Mouse (Mus musculus) erythroid progenitor cell, adult 5-6 weeks (primary cell): ENCODE measurements around the gene Kazn. TPM values are rescaled to one million over a fixed set of nuclear protein-coding genes. Genes with fewer than 3 reads are reported as not detected.

Experiments used
- ATAC-seq: replicated peaks from 2 replicates; pipeline ENCODE4 v1.8.0; 2016; ENCODE audit warnings: moderate number of reproducible peaks, mild to moderate bottlenecking, moderate TSS enrichment, inconsistent platforms; ENCODE audit not compliant: poor library complexity, low FRiP score, severe bottlenecking
- total RNA-seq, 2 experiments: library from RNA; stranded (forward) in 1 of 2; stranded (reverse) in 1 of 2; fragments of 150-400 nt in 1 of 2; fragments of 186-747, 209-891 nt in 1 of 2; gene quantifications; 2 replicates each; pipeline versions ENCODE4 v1.2.3 to v1.2.4; 2015 to 2017; ENCODE audit warnings: low replicate concordance in 2 of 2

Gene Kazn
- total RNA-seq, 2 experiments from 2014 or later = not detected

DNA sequence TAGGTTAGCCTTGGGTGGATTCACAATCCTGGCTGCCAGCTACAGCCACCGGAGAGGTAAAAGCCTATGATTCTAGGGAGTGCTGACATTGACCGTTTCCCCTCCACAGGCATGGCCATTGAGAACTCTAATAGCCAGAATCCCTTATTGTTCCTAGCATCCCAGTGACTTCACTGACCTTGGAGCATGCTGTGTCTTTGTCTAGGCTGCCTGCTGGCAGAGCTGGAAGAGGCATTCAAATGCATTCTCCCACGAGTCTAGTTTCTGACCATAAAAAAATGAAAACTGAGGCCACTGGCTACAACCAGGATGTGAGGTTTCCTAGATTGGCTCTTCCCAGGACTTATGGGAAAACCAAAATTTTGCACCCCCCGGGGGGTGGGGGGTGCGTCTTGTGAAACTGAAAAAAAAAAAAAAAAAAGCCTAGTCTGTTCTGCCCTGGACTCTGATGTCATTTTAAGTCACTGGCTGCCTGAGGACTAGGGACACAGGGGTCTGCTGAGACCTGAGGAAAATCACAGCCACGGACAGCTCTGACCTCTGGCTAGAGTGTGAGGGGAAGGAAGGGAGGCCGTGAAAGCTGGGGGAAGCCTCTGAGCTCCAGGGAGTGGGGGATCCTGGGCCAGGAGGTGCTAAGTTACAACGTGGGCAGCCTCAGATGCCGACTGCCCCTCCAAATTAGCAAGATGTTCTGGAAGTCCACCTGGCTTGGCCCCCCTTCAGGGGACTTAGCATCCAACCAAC lies 100.7 kb downstream of the Kazn start:
- ATAC-seq = no peak

DNA sequence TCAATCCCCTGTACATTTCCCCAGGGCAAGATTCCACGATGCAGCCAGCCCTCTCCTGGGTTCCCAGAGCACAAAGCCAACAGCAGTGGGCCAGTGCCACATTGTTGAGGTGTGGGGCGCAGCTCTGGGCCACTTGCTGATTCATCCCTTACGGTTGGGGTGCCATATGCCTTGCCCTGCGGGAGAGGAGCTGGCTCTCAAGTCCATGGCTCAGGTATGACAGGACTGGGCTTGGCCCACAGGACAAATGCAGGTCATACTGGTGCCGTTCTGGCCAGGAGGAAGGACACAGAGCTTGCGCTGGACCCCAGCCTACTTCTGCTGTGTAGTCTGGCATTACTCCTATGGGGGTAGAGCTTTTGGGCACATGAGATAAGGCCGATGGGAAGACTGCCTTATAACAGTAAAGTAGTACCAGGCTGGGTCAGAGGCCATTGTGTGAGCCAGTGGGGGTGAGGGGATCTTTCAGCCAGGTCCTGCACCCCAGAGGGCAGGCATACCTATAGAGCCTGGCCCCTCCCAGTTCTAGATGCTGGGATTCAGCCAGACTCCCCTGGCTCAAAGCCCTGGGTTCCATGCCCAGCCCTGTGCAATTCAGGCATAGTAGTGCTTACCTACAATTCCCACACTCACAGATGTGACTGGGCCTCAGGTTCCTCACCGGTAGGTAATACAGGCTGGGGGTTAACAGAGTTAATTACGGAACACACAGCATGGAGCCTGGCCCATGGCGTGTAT lies 102.3 kb downstream of the Kazn start:
- ATAC-seq = no peak

DNA sequence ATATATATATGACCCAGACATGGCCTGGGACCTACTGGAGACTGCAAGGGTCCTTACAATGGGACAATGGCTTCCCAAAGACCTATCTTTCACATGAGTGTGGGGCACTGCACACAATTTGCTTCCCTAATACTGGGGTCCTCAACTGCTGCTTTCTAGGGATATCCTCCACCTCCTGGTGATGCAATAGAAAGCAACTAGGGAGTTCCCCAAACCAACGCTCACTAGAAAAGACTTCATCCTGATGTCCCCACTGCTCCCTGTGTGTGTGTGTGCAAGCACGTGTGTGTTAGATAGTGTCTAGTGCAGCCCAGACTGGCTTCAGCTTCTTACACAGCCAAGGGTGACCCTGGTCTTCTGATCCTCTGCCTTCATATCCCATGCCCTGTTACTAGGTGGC lies 103.7 kb downstream of the Kazn start:
- ATAC-seq = no peak

DNA sequence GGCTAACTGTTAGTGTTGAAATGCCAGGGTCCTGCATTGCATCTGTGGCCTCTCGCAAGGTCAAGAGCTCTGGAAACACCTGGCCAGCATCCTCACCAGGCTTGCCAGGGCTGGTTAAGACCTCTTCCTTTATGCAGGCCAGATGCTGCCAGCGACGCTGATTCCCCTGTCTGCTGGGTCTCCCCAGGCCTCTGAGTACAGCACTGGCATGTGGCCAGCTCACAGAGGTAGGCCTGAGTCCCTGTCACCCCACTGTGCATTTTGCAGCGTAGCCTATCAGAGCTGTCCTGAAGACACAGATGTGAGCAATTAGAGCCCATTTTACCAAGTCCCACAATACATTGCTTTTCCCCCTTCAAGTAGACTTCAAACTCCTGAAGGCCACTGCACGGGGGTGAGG lies 109.0 kb downstream of the Kazn start:
- ATAC-seq = no peak

DNA sequence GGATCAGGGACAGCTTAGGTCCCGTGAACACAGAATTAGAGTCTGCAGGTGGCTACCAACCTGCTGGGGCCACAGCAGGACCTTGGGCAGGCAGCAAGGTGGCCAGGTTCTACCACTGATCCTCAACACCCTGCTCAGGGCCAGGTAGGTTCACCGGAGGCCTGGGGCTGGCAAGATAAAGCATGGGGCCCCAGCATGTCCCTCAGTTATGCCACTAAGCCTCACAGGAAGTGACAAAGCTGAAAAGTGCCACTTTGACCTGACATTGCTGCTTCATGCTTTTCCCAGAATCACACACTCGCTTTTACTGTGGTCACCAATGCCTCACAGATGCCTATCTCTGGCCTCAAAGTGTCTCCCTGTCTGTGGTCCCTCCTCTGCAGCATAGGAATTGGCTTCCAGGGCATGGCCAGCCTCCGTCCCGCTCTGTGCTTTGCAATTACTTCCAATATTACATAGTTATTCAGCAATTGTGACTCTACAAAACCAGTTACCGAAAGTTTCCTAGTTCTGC lies 111.9 kb downstream of the Kazn start:
- no peak for ATAC-seq

DNA sequence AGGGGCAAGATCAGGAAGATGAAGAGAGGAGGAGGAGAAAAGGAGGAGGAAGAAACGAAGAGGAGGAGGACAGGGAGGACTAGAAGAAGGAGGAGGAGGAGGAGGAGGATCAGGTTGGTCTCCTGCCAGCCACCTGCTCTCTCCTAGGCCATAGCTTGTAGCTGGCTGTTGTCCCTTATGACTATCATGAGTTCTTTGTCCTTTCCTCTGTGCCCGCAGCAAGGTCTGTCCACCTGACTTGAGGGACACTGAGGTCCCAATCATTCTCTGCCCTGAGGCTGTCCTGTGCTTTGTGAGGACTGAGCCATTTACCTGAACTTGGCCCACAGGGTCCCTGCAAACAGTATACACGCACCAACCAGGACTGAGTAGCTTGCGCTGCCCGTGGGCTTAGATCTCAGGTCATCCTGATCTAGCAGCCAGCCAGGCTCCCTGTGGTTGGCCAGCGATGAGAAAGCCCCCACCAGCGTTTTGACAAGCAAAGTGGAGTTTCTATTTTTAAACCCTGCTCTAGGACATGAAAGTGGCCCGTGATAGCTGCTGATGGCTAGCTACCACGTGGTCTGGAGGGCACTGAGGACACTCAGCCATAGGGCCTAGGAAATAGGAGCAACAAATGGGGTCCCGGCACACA lies 112.4 kb downstream of the Kazn start:
- no peak for ATAC-seq

DNA sequence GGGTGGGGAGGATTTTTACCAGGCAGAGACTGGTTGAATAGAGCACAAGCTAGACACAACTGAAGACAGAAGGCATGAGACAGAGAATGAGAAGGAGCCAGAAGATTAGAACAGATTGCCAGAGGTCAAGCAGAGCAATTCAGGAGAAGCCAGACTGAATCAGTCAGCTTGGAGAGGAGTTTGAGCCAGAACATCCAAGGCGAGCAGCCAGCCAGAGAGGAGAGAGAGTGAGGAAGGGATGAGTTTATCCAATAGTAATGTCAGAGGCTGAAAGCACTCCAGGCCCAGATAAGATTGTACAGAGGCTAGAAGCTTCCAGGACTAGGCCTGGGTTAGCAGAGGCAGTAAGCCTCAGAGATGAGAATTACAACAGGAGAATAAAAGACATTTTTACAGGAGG lies 118.0 kb downstream of the Kazn start:
- ATAC-seq = no peak

DNA sequence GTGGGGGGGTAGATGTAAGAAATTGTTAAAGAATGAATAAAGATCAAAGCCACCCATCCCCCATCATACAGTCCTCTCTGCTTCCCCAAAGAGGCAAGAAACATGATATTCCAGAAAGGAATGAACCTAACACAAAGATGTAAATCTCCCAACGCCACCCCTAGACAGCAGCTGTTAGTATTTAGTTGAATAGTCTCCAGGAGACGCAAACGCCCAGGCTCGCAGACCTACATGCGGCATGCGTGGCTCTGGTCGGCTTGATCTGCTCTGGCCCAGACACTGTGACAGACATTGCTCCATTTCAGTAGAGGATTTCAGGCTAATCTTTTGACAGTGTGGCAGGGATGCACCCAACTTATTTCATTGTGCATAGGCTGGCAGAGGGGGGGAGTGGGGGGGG lies 120.7 kb downstream of the Kazn start:
- no peak for ATAC-seq

DNA sequence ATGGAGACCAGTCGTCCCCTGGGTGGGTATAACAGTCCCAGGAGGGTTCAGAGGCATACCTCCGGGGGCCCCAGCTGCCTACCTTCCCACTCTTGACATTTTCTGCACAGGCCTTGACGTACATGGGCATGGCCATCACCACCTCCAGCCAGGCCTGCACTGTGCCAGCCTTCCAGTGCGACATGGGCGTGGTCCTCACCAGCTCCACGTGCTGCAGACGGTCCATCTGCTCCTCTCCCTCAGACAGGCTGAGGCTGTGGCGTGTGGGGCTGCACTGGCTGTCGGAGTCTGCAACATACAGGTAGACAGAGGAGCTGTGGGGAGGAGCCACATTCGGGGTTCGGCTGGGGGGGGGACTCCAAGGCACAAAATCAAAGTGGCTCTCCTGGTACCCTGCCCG lies 121.2 kb downstream of the Kazn start:
- no peak for ATAC-seq

DNA sequence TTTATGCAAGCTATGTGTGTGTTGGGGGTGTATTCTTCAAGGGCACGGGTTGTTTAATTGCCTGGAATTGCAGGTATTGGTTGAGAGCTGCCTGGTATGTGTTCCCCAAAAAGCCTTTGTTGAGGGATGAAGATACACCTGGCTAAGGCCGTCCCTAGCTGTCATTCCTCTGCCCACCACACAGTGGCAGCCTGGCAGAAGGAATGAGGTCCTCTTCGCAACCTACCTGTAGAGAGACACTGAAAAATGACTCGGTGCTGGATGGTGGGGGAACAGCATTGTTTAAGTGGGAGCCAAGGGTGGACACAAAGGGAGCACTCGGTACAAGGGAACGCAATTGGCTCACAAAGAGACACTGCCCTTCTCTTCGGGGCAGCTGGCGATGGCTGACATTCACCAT lies 125.9 kb downstream of the Kazn start:
- ATAC-seq = no peak

DNA sequence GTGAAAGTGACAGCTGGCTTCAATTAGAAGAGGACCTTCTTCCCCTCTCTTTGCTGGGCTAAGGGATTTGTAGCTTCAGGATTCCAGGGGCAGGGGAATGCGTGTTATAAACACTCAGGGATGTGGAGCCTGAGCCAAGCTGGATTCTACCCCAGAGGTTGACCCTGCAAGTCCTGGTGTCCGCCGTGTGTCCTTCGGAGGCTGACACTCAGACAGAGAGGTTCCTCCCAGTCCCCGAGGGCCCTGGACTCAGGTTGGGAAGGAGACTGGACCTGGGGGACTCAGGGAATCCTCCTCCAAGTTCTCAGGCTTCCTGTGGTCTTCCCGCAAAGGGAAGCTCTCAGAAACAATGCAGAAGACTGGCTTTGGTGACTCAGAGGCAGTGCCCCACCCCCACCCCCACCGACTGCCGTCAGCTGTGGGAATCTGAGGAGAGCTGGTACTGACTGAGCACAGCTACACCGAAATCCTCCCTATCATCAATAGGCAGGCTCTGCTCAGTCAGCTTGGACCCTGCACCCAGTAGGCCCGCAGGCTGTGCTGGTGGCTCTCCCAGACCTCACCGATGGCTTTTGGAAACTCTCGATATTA lies 136.0 kb downstream of the Kazn start:
- no peak for ATAC-seq

DNA sequence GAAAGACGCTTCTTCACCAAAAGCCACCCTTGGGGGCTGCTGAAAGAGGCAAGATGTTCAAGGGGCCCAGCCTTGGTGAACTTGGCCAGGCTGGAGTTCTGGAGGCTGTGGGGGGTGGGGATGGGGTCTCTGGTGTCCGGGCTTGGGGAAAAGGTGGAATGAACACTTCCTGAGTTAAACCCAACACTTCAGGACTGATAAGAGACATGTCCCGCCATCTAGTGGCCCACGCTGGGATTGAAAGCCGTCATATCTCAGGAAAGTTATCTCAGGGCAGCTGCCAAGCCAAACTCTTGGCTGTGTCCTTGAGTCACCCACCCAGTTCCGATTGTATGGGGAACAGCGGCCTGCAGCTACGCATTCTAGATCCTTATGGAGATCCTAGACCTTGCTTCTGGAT lies 140.9 kb downstream of the Kazn start:
- ATAC-seq = no peak

DNA sequence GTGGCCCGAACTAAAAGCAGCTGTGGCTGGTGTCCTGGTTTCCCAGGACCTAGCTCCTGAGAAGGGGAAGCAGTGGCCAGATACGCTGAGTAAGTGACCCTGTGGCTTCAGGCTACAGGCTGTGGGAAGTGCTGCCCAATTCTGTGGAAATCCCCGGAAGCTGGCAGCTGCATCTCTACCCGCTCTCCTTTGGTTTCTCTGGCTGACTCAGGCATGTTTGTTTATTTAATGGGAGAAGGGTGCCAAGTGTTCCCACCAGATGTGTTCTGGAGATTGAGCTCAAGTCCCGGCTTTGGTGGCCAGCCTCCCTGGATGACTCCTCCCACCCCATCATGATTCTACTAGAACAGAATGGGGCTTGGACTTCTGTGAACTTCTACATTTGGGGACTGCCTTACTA lies 141.3 kb downstream of the Kazn start:
- ATAC-seq = no peak

DNA sequence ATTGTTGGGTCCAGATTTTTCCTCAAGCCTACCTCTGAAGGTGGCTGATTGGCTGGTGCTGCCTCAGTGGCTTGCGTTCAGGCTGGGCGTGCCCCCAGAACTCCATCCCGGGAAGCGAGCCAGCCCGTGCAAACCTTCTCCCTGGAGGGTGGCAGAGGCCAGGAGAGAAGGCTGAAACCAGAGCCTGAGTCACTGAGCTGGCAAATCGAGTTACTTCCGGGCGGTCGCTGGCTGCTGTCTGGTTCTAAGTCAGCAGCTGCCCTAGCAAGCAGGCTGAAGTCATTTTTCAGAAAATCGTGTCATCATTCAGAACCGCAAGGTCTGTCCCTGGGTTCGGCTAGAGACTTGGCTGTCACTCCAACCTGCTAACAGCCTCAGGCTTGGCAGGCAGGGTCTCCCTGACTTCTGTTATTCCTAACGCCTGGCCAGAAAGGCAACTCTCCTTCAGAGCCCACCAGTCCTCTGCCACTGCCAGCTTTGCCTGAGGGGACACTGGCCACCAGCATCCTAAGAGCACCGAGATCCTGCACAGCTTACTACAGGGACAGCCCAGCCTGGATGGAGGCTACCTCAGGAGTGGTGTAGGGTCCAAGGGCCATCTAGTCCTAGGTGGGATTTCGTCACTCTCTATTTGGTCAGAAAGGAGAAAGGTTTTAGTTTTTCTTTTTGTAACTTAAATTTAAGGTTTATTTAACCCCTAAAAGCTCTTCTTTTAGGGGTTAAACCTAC lies 143.5 kb downstream of the Kazn start:
- ATAC-seq = no peak

DNA sequence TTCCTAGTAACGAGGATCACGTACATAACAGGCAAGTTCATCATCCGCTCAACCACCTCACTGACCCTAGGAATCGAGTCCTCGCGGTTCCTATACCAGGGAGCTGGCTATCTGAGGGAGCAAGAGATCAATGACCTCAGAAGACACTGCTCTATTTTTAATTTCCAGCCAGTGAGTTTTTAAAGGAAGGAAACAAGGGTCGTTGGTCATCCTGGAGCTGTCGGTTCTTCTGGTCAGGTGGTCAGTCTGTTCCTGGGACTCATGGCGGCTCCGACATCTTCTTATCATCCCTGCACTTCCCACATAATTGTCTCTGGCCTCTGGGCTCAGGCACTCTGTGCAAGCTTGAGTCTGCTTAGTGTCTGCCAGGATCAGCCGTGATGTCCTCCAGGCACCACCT lies 144.8 kb downstream of the Kazn start:
- no peak for ATAC-seq

DNA sequence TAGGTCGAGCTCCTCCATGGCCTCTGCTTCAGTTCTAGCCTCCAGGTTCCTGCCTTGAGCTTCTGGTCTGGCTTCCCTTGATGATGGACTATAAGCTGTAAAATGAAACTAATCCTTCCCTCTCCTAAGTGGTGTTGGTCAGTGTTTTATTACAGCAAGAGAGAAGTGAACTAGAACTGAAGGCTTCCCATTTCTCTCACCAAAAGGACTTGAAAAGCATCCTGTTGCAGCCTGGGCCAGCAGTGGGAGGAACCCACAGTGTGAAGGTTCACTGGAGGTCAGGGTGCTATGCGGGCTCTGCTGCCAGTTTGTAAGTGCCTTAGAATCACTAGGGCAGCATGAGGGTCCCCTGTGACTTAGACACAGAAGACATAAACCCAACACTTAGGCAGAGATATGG lies 148.1 kb downstream of the Kazn start:
- ATAC-seq = no peak

DNA sequence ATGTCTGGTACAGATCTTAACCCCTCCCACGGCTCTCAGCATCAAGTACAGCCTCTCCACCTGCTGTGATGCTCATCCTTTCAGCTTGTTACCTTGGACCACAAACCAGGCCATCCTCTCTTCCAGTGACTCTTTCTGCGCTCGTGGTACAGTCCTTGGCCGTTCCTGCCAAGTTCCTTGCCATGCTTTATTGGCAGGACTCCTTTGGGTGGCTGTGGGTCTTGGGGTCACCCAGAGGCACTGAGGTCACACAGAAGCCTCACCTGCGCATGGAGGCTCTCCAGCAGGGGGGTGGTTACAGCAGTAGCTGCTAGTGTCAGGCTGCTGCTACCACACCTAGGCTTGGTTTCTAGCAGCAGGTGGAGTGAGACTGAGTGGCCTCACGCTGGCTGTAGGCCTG lies 149.2 kb downstream of the Kazn start:
- ATAC-seq = no peak

DNA sequence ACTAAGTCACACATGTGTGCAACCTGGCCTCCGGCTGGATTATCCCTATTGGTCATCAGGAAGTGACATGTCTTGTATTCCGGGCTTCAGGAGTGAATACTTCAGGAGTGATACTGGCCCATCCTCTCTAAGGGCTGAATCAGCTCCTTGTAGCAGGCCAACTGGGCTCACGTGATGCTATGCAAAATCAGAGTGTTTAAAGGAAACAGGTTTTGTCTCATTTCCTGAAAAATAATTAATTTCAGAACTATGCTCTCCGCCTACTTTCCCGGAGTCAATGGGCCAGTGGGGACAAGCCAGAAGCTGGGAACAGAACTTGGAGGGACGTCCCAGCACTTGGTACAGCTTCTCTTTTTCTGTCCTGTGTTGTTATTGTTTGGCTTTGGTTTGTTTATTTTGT lies 150.4 kb downstream of the Kazn start:
- ATAC-seq = no peak

DNA sequence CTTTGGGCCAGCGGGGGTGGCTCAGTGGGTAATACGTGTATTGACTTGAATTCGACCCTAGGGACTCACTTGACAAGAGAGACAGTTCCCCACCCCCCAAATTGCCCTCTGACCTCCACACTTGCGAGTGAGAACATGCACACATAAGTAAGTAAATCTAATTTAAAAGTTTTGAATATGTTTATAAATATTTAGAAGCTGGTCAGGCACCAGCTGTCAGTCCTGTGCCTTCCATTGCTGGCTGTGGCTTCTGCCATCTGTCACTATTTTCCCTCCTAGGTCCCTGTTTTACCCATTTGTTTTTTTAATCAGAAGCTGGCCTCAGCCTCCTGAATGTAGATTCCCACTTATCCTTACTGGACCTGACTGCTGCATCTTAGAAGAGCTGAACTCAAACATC lies 150.8 kb downstream of the Kazn start:
- ATAC-seq = no peak

DNA sequence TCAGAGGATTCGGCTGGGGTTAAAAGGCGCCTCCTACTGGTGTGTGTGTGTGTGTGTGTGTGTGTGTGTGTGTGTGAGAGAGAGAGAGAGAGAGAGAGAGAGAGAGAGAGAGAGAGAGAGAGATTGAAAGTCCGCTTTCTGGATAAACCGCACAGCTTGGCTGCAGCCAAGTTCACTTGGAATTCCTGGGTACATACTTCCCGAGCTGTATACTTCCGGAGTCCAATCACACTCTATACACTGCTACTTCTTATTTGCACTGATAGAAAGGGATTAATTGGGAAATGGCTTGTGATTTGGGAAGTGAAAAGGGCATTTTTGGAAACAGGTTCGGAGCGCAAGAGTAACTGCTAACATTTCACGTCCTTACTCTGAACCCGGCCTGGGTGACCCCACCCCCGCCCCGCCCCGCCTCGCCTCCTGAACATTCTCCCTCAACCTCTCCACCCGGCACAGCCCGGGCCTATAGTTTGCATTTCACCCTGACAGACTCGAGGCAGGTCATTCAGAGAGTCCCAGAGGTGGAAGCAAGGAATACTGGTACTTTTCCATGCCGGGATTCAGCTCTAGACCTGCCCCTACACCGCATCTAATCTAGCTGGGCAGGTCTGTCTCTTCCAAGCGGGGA lies 154.2 kb downstream of the Kazn start:
- no peak for ATAC-seq
